Mouse (Mus musculus): ENCODE measurements at regions not wholly inside any gene's neighbourhood (a gene's known extent, or its start where the extent isn't known, plus 50 kb on each side); places are given as distances from the start of the nearest gene placed in this dataset.

- DNase-seq (ENCODE audit: low spot score in 2 of 2), result no peak
Observed at GRCm38 (mm10) chr7:56587283-56587682, 347.7 kb downstream of the Oca2 start.

DNA sequence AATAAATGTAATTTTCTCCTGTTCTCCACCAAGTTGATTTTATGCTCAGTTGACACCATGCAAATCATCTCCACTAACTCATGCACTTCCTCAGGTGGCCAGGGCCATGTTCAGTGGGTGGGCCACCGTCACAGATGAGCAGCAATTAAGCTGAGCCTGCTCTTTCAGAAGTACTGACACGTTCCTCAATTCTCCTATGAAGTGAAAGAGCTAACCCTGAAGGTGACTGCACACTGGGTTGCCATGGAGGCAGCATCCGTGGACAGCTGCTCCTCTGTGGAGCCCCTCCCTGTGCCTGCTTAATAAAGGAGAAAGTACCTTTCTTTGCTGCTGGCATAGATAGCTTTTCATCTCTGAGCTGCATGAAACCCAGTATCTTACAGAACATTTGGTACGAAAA is 351.3 kb downstream of the Oca2 start:
- peak; percentile 8 to 14 for DNase-seq (ENCODE audit: low spot score in 2 of 2)

DNA sequence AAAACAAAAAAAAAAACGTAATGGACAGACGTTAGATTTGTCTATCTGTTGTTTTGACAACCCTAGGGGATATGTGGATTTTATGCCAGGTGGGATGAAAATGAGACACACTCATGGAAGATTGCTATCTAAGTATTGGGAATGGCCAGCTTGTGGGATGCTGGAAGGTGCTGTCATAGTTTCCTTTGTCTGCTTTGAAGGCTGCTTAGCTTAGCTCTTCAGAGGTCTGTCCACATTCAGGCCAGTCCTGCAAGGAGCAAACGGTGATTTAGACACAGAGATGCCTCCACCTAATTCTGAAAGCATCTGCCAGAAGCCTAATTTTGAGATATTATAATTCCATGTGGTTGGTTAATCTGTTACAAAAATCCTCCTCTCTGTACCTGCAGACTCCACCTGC is 351.8 kb downstream of the Oca2 start:
- DNase-seq (ENCODE audit: low spot score in 2 of 2), result no peak

GRCm38 (mm10) chr7:56597952-56598595 is 358.5 kb downstream of the Oca2 start:
- no peak for DNase-seq (ENCODE audit: low spot score in 2 of 2)

All from layer of hippocampus, postnatal 10 days (tissue).